Mouse (Mus musculus) lung, postnatal 10 days (tissue): ENCODE measurements around the gene Xxylt1.
A peak's percentile ranks its signal among the peaks of the same experiment; 100 is the strongest.

Experiments
- DNase-seq: peaks from one replicate; pipeline ENCODE4 v3.0.0; 2021

Xxylt1 gene

DNA sequence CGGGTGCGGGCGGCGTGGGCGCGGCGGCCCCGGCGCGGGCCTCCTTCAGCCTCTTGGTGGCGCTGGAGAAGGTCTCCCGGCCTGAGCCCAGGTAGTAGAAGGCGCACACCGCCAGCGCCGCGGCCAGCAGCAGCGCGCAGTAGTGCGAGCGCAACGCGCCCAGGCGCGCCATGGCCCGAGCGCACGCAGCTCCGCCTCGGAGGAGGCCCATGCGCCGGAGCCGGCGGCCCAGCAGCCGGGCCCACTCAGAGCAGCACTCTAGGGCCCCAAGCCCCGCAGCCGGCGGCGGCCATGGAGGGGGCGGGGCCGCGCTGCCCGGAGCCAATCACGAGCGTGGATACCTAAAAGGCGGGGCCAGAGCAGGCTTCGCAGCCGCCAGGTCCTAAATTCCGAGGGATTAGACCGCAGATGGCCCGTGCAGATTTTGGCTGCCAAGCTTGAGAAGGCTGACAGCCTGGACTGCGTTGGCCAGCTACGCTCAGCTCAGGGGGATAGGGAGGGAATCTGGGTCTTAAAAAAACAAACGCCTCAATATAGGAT lies at the start of gene Xxylt1:
Xxylt1 (minus strand) TSS at position 308 of the 540 bp plus-strand sequence.
- DNase-seq, result peak; percentile 97

GRCm38 (mm10) chr16:31128116-31128515 lies 46.9 kb upstream of the Xxylt1 start:
- DNase-seq, result no peak

GRCm38 (mm10) chr16:31124991-31125390 lies 43.8 kb upstream of the Xxylt1 start:
- DNase-seq, result no peak

- DNase-seq, result no peak
These were observed 40.4 kb upstream of the Xxylt1 start for GRCm38 (mm10) chr16:31121612-31122011.

GRCm38 (mm10) chr16:31113596-31113995 lies 32.4 kb upstream of the Xxylt1 start:
- no peak for DNase-seq

- DNase-seq, result no peak
These were observed 20.1 kb upstream of the Xxylt1 start for GRCm38 (mm10) chr16:31101352-31101751.

DNA sequence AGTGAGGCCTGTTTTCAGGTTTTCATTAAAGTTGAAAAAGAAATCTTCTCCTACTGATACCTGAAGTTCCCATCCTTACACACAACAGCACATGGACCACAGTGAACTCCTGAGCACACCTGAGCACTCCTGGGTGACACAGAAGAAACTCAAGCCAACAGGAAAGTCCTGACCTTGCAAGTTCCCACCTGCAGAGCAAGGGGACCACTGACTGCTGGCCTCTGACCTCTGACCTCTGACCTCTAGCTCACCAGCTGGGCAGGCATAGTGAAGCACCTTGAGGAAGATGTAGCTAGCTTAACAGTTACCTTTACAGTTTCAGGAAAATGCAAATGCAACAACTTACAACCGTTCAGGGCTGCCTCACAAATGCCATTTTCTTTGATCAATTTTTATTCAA lies 18.7 kb upstream of the Xxylt1 start:
- no peak for DNase-seq

- no peak for DNase-seq
These were observed 12.8 kb upstream of the Xxylt1 start for GRCm38 (mm10) chr16:31094036-31094435.

- no peak for DNase-seq
These were observed 12.0 kb upstream of the Xxylt1 start for GRCm38 (mm10) chr16:31093186-31093585.

DNA sequence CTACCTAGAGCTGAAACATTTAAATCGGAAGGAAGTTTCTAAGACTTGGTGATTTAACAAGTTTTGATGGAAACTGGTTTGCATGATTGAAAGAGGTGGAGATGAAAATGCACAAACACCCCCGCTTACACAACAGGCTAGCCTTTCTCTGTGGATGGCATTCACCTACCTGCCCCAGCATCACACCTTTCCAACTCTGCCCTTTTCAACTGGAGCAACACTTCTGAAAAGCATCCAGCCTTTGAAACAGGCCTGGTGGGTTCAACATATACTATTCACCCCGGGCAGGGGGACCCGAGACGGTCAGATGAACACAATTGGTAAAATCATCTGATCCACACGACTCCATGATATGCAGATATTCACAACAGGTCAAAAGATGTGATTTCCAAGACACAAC lies 659 bp upstream of the Xxylt1 start:
- DNase-seq, result no peak

GRCm38 (mm10) chr16:31080573-31081051 lies 620 bp downstream of the Xxylt1 start:
- DNase-seq, result peak; percentile 85

- DNase-seq, result no peak
These were observed 3.8 kb downstream of the Xxylt1 start for GRCm38 (mm10) chr16:31077396-31077795.

DNA sequence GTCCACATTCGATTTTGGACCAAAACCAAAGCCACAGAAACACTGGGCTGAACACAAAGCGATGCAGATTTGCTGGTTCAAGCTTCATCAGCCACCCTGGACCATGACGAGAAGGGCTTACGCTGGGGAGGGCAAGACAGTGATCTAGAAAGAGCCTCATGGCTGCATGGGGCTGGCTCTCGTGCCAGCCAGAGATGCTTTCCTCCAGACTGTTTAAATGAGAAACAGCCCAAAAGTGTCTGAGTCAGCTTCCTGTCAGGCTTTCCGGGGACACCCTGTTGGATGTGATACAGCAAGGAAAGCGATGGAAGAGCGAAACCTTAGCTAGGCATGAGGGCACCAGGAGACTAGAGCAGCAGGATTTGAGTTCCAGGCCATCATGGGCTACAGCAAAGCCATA lies 4.8 kb downstream of the Xxylt1 start:
- DNase-seq, result no peak

- DNase-seq, result no peak
These were observed 6.8 kb downstream of the Xxylt1 start for GRCm38 (mm10) chr16:31074324-31074908.

GRCm38 (mm10) chr16:31071731-31072130 lies 9.5 kb downstream of the Xxylt1 start:
- no peak for DNase-seq

- DNase-seq, result peak; percentile 89
These were observed 10.7 kb downstream of the Xxylt1 start for GRCm38 (mm10) chr16:31070358-31071133.

GRCm38 (mm10) chr16:31069211-31070166 lies 11.7 kb downstream of the Xxylt1 start:
- DNase-seq, result no peak

- peak; percentile 75 for DNase-seq
These were observed 13.0 kb downstream of the Xxylt1 start for GRCm38 (mm10) chr16:31068280-31068679.

GRCm38 (mm10) chr16:31066344-31067098 lies 14.7 kb downstream of the Xxylt1 start:
- peak; percentile 61 for DNase-seq

- no peak for DNase-seq
These were observed 16.4 kb downstream of the Xxylt1 start for GRCm38 (mm10) chr16:31064782-31065181.

DNA sequence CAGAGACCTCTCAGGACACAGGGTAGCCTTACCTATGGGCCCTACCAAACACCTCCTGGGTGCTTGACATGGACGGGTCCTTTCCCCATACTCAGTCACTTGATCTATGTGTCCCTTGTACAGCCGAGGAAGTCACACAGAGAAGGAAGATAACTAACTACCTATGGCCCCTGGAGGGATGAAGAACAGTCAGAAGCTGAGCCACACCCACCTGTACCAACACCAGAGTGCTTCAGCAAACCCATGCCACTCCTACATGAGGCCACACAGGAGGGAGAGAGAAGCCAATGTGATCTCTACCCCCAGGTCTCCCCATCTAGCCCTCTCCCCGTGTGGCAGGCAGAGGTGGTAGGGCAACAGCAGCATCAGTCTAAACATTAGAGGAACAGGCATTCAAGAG lies 18.3 kb downstream of the Xxylt1 start:
- no peak for DNase-seq

DNA sequence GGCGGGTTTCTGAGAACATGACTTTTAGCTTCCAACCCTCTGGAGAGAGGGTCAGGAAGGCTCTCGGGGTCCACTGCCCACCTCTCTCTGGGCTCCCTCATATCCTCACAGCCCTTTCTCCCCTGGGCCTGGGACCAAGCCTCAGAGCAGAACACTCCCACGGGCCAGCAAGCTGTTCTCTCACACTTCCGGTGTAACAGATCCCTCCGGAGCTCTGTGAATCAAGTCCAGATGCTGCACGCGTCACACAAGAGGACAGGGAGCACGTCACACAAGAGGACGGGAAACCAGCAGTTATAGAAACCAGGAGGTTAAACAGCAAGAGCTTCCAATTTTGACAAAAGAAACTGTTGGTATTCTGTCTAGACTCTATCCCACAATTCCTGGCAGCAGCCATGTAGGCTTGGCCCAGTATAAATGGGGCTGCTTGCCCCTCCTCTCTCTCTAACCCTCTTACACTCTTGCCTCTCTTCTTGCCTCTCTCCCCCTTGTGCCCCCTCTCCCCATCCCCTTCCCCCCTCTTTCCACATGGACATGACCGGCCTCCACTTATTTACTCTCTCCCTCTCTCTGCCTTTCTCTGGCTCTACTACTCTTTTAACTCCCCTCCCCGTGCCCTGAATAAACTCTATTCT lies 19.9 kb downstream of the Xxylt1 start:
- peak; percentile 53 for DNase-seq
